Mouse (Mus musculus) testis, adult 2 months (tissue): Measurements from ENCODE around the gene Glrx2. TPM values are rescaled to one million over a fixed set of nuclear protein-coding genes. Genes with fewer than 3 reads are reported as not detected.

Experiments
- H3K27ac ChIP-seq: fragments of 200-500 bp; 2 replicates; pipeline ENCODE4 v1.5.1; 2012; ENCODE audit warnings: low read depth, low read length; ENCODE audit not compliant: control insufficient read depth, insufficient read depth
- H3K27me3 ChIP-seq: fragments of 200-500 bp; 2 replicates; pipeline ENCODE4 v1.6.1; 2012; ENCODE audit warnings: mild to moderate bottlenecking, low read length, moderate library complexity; ENCODE audit not compliant: control insufficient read depth, insufficient read depth
- H3K36me3 ChIP-seq: fragments of 200-500 bp; 2 replicates; pipeline ENCODE4 v1.6.1; 2012; ENCODE audit warnings: mild to moderate bottlenecking, low read length; ENCODE audit not compliant: control insufficient read depth, insufficient read depth
- H3K4me1 ChIP-seq: fragments of 200-500 bp; 2 replicates; pipeline ENCODE4 v1.6.1; 2012; ENCODE audit warnings: low read length; ENCODE audit not compliant: control insufficient read depth, insufficient read depth
- H3K4me3 ChIP-seq: fragments of 200-500 bp; 2 replicates; pipeline ENCODE4 v1.5.1; 2012; ENCODE audit warnings: low read depth, mild to moderate bottlenecking, low read length, moderate library complexity, mixed read lengths; ENCODE audit not compliant: control insufficient read depth
- CTCF ChIP-seq: fragments of 200-500 bp; IDR thresholded peaks from 2 replicates; pipeline ENCODE4 v1.5.1; 2012; ENCODE audit warnings: low read depth, mild to moderate bottlenecking, inconsistent platforms, low read length, moderate library complexity; ENCODE audit not compliant: control insufficient read depth, insufficient read depth, insufficient replicate concordance
- POLR2A ChIP-seq: fragments of 200-500 bp; IDR thresholded peaks from 2 replicates; pipeline ENCODE4 v1.6.1; 2012; ENCODE audit warnings: low read depth, mild to moderate bottlenecking, inconsistent platforms, low read length, moderate library complexity; ENCODE audit not compliant: control insufficient read depth
- polyA plus RNA-seq: library from polyadenylated mRNA; depleted of rRNA; stranded (reverse); fragments of >200 nt; gene quantifications from 2 replicates; pipeline ENCODE4 v1.2.3, GENCODE M21; 2012

Gene Glrx2
- polyA plus RNA-seq, 1 experiment = 102 TPM

DNA sequence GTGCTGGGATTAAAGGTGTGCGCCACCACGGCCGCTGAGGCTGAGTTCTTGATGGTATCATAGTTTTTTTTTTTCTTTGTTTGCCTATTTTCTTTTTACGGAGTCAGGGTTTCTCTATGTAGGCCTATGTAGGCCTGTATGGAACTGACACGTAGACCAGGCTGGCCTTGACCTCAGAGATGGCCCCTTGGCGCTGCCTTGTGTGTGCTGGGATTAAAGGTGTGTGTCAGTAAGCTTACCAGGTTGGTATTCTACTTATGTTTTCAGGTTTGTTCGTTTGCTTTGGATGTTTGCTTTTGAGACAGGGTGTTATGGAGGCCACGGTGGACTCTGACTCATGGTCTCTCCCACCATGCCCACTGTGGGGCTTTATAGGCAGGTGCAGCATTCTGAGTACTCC is 46.0 kb downstream of the Glrx2 start:
- no peaks in the 10 kb centered on the region for H3K36me3 ChIP-seq
- TF ChIP-seq POLR2A = no peak
- TF ChIP-seq CTCF = no peak

DNA sequence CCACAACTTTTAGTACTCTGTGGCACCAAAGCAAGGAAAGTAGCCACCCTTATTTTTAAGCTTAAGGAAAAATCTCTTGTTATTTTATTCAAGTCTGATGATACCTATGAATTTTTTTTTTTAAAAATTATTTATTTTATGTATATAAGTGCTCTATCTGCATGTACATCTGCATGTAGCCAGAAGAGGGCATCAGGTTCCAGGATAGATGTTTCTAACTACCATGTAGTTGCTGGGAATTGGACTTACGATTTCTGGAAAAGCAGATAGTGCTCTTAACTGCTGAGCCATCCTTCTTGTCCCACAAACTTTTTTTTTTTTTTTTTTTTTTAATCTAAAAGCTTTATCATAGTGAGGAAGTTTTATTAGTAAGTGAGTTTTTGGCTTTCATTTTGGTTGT is 48.3 kb downstream of the Glrx2 start:
- no peak overlapping the region for H3K27ac ChIP-seq
- TF ChIP-seq POLR2A = no peak
- no peak for TF ChIP-seq CTCF
- no peaks in the 10 kb centered on the region for H3K4me1 ChIP-seq
- H3K27me3 ChIP-seq = no peaks in the 10 kb centered on the region
- H3K4me3 ChIP-seq = no peak overlapping the region
- H3K36me3 ChIP-seq = no peaks in the 10 kb centered on the region

More for the DNA sequence above, 46.0 kb downstream of the Glrx2 start:
- Histone ChIP-seq H3K27me3 (no peaks in the 10 kb centered on the region), H3K27ac (no peak overlapping the region), H3K4me3 (no peak overlapping the region), H3K4me1 (no peaks in the 10 kb centered on the region)

DNA sequence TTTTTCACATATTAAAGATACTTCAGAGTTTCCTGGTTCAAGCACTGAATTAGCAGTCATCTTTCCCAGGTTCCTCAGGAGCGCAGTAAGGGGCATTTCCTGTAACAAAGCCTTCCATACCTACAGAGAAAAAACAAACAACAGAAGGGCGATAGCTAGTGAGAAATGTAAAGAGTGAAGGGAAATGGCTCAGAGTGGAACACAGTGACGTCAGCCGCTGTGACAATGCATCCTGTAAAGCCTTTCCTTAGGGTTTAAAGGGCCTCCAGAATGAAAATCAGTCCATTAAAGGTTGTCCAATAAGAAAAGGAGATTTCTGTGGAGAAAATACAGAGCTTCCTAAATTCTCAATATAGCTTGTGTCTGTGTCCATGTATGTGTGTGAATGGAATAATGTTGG is 49.7 kb downstream of the Glrx2 start:
- no peaks in the 10 kb centered on the region for H3K36me3 ChIP-seq
- no peak overlapping the region for H3K27ac ChIP-seq
- TF ChIP-seq CTCF (no peak), POLR2A (no peak)
- H3K27me3 ChIP-seq = no peaks in the 10 kb centered on the region
- no peak overlapping the region for H3K4me3 ChIP-seq
- H3K4me1 ChIP-seq = no peaks in the 10 kb centered on the region

DNA sequence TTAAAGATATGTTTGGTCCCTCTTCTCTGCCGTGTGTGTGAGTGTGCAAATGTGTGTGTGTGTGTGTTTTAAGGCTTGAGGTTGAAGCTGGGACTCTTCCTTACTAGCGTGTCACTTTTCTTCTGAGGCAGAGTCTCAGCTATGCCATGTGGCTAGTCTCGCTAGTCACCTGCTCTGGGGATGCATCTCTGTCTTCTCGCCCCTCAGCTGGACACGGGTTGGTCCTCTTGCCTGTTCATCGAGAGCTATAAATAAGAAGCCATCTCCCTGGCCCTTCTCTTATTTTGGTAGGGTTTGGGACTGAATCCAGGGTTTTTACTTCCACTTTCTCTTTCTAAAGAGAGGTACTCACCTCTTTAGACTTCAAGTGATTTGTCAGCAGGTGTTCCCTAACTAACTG is 50.1 kb downstream of the Glrx2 start:
- H3K4me1 ChIP-seq = no peaks in the 10 kb centered on the region
- TF ChIP-seq POLR2A (no peak), CTCF (no peak)
- no peak overlapping the region for H3K27ac ChIP-seq
- H3K27me3 ChIP-seq = no peaks in the 10 kb centered on the region
- no peak overlapping the region for H3K4me3 ChIP-seq
- no peaks in the 10 kb centered on the region for H3K36me3 ChIP-seq

DNA sequence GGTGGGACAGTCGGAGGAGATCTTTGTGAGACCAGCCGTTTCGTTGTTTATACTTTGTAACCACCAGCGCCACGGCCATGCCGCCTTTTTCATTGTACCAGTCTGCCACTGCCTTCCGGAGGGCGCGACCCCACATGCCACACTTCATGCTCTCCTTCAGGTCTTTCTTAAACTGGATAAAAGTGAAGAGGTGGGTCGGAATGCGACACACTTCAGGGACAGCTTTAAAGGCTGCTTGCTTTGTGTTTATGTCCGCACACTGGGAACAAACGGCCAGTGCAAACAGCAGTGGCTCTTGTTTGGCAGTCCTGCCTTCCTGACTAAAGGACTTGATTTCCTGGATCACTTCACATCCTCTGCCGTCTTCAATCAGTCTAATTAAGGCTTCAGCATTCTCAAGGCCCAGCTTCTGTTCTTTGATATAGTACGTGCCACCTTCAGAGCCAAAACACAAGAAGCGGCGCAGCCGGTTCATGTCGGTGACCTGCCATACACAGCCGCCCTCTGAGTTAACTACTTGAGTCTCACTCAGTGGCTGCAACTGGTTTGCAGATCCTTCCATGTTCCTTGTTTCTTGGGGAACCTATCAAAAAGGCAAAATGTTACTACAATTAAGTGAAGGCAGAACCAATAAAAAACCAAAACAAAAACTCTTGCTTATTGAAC is 54.4 kb downstream of the Glrx2 start:
- Histone ChIP-seq H3K27ac (no peak overlapping the region), H3K36me3 (no peaks in the 10 kb centered on the region), H3K4me1 (no peaks in the 10 kb centered on the region), H3K4me3 (no peak overlapping the region), H3K27me3 (no peaks in the 10 kb centered on the region)
- TF ChIP-seq POLR2A = no peak
- no peak for TF ChIP-seq CTCF

DNA sequence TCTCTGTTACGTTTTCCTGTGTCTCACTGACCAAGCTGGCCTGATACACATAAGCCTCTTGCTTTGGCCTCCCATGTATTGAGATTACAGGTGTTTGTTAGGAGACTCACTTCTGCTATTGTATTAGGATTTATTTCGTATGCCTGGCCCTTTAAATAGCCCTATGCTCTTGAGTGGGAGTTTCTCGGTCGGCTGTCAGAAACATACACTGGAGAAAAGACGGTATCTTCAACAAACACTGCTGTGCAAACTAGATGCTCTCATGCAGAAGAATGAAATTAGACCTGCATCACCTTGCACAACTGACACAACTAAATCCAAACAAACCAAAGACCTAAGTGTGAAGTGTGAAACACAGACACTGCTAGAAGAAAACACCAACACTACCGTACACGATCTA is 56.9 kb downstream of the Glrx2 start:
- Histone ChIP-seq H3K36me3 (no peaks in the 10 kb centered on the region), H3K27me3 (no peaks in the 10 kb centered on the region), H3K4me1 (no peaks in the 10 kb centered on the region; the same call in 1 of the 2 replicates), H3K27ac (no peak overlapping the region), H3K4me3 (no peak overlapping the region)
- TF ChIP-seq POLR2A (no peak), CTCF (no peak)

DNA sequence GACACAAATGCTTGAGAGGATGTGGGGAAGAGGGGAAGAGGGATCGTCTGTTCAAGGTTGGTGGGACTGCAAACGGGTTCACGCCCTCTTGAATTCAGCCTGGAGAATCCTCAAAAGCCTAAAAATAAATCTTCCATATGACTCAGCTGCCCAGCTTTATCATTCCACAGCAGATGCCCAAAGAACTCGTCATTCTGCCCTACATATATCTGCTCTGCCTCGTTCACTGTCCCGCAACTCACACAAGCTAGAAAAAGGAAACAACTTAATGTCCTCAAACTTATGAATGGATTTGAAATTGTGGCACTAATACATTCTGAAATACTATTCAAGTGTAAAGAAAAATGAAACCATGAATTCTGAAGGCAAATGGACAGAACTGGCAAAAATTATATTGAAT is 57.8 kb downstream of the Glrx2 start:
- Histone ChIP-seq H3K27me3 (no peaks in the 10 kb centered on the region), H3K27ac (no peak overlapping the region), H3K4me1 (no peaks in the 10 kb centered on the region; the same call in 1 of the 2 replicates), H3K4me3 (no peak overlapping the region), H3K36me3 (no peaks in the 10 kb centered on the region)
- TF ChIP-seq CTCF = no peak
- no peak for TF ChIP-seq POLR2A
